Mouse (Mus musculus): ENCODE data around the gene Ankrd63.

- TF ChIP-seq POLR2A (IDR thresholded peaks at IDR 0.05; ENCODE audit: insufficient read depth, low read depth, low read length) (no peak), CTCF (IDR thresholded peaks at IDR 0.05; ENCODE audit: insufficient read depth, low read depth, low read length) (no peak)
Measured at GRCm38 (mm10) chr2:118693370-118693966, 10.3 kb downstream of the Ankrd63 start.
